Mouse (Mus musculus) neural tube, embryonic 15.5 days (tissue): ENCODE data around the gene Psd. TPM values are rescaled to one million over a fixed set of nuclear protein-coding genes. Genes with fewer than 3 reads are reported as not detected.

ENCODE experiments used
- microRNA counts: library from miRNA; unstranded; fragments of <30 nt; microRNA quantifications from one replicate; lab custom pipeline; 2016
- microRNA-seq: library from miRNA; unstranded; fragments of <30 nt; microRNA quantifications from one replicate; pipeline ENCODE4, GENCODE M21; 2017
- polyA plus RNA-seq: library from polyadenylated mRNA; unstranded; fragments of >200 nt; fragmentation: Nextera tagmentation; extraction: Ambion mirVana; gene quantifications from 2 replicates; pipeline ENCODE4 v1.2.1, GENCODE M21; 2015

The Psd gene
- polyA plus RNA-seq, 1 experiment from 2014 or later, result 118 TPM

MicroRNAs encoded within 50 kb of the gene (microRNA counts, 519-probe panel; counts per million panel counts)
- microRNA mmu-miR-146b (lab: Ali Mortazavi, UCI), result 2,096 counts per million, percentile 47 among the panel's probes with 10 or more counts

Small RNA genes within 50 kb of the gene (microRNA-seq; reads per million reads assigned to microRNA genes)
- 1.7 reads per million, percentile 2 among the genes with 10 or more reads in this experiment for gene Mir146b

Other genes with a start within 250 kb of the Psd start
- gene Elovl3, start 195.3 kb downstream of the Psd start, polyA plus RNA-seq, result 0.10 TPM in 1 of 2 replicates, not detected in the other
- gene Pitx3, start 178.8 kb downstream of the Psd start, polyA plus RNA-seq, result 0.32 and 0.64 TPM in 2 replicates
- 68.8 and 76.6 TPM in 2 replicates for gene Gbf1, start 174.6 kb downstream of the Psd start, polyA plus RNA-seq
- 2.4 and 10.0 TPM in 2 replicates for gene Nfkb2, start 22.8 kb downstream of the Psd start, polyA plus RNA-seq
- 44.0 and 52.3 TPM in 2 replicates for gene Fbxl15, start 1.0 kb upstream of the Psd start, polyA plus RNA-seq
- gene Cuedc2, start 11.5 kb upstream of the Psd start, polyA plus RNA-seq, result 322 and 350 TPM in 2 replicates
- gene Mfsd13a, start 14.0 kb upstream of the Psd start, polyA plus RNA-seq, result 13.2 and 13.9 TPM in 2 replicates
- 2.4 and 2.7 TPM in 2 replicates for gene 2310034G01Rik, start 23.1 kb upstream of the Psd start, polyA plus RNA-seq
- 281 and 314 TPM in 2 replicates for gene Actr1a, start 68.6 kb upstream of the Psd start, polyA plus RNA-seq
- gene Sufu, start 69.7 kb upstream of the Psd start, polyA plus RNA-seq, result 18.3 and 21.4 TPM in 2 replicates
- 23.5 and 25.5 TPM in 2 replicates for gene Trim8, start 174.5 kb upstream of the Psd start, polyA plus RNA-seq
- 190 and 208 TPM in 2 replicates for gene Arl3, start 246.0 kb upstream of the Psd start, polyA plus RNA-seq
- gene Sfxn2, start 246.2 kb upstream of the Psd start, polyA plus RNA-seq, result 11.0 and 11.7 TPM in 2 replicates